Mouse (Mus musculus): ENCODE data around the gene Trim8.

Trim8 gene

DNA sequence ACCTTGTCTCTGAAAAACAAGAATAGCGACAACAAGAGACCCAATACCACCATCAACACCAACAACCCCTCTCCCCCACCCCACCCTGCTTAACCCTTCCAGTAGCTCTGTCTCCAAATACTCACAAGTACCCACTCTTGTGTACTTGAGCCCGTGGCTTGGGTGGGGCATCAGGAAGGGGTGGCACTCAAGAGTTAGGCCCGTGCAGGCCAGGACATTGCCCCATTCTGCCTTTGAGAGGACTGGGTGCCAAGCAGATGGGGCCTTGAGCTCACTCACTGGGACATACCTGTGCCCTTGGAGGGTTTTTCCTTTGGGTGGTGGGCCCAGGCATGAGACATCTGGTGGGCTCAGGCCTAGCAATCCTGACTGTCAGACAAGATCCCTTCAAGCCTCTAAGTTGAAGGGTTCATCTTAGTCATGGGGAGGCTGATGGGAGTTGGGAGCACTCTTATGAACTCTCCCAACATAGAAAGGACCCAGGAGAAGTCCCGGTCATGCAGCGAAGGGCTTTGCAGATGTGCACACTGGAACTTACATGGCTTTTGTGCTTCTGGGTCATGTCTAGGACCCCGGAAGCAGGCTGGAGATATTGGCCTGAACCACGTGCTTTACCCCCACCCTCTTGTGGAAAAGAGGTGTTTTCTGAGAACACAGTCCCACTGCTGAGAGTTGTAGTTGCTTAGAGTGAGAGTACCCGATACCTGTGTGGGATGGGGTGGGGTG is 4.3 kb downstream of the Trim8 start:
- no peak for DNase-seq

- no peak for DNase-seq
Measured at GRCm38 (mm10) chr19:46506372-46506717, 4.8 kb downstream of the Trim8 start.

GRCm38 (mm10) chr19:46507181-46507581 is 5.7 kb downstream of the Trim8 start:
- no peak for DNase-seq

DNA sequence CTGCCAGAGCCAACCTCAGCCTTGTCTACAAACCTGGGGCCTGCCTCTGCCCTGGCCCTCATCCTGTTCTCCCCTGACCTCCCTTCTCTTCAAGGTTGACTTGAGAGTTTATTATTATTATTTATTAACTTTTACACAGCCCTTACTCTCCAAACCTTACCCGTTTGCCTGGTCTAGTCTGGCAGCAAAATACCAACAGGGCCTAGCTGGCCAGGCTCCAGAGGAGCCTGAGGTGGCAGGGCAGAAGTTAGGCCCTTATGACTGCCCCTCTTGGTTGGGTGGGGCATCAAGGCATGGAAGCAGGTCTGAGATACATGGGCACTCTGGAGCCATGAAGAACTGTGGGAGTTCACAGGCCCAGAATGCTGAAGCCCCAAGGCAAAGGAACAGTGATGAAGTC is 6.3 kb downstream of the Trim8 start:
- no peak for DNase-seq

GRCm38 (mm10) chr19:46508738-46509137 is 7.2 kb downstream of the Trim8 start:
- no peak for DNase-seq

DNA sequence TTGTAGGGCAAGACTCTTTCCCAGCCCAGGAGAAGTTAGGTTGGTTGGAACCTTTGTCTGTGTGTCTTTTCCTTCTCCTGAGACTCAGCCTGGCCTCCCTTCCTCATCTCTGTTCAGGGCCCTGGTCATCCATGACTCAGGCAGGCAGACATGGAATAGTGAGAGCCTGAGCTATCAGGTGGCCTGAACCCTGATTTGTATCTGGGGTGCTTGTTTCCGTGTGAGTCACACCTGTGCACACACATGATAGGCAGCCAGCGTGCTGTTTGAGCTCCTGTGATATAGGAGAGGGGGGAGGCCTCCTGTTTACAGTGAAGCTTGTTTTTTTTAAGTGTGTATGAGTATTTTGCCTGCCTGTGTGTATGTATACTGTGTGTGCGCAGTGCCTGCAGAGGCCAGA is 7.7 kb downstream of the Trim8 start:
- no peak for DNase-seq

- DNase-seq, result no peak
Measured at GRCm38 (mm10) chr19:46509736-46510135, 8.2 kb downstream of the Trim8 start.

DNA sequence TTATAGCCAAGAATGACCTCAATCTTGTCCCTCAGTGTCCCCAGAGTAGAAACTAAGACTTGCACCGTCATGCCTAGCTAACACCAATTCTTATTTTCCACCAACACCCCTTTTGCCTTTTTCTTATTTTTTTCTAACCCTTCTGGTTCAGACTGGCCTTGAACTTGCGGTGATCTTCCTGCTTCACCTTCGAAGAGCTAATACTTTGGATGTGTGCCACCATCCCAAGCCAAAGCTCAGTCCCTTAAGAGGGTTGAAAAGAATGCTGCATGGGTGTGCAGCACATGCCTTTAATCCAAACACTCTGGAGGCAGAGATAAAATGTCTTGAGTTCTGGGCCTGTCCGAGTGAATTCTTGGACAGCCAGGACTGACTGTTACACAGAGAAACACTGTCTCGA is 8.9 kb downstream of the Trim8 start:
- DNase-seq, result no peak

GRCm38 (mm10) chr19:46510824-46511223 is 9.3 kb downstream of the Trim8 start:
- no peak for DNase-seq

DNA sequence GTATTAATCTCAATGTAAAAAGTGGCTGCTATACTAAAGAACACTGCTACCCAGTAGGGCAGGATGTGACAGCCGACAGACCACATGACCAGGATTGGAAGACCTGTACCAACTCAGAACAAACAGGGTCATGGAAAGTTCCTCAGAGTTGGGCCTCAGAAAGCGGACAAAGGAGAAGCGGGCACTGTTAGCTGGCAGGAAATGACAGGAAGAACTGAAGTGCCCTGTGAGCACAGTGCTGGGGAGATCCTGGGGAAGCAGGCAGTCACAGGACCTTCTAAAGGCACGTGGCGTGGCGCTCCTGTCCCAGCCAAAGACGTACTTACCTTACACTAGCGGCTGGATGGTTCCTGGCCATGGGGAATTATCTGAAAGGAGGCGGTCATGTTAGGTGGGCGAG is 9.8 kb downstream of the Trim8 start:
- DNase-seq, result no peak

DNA sequence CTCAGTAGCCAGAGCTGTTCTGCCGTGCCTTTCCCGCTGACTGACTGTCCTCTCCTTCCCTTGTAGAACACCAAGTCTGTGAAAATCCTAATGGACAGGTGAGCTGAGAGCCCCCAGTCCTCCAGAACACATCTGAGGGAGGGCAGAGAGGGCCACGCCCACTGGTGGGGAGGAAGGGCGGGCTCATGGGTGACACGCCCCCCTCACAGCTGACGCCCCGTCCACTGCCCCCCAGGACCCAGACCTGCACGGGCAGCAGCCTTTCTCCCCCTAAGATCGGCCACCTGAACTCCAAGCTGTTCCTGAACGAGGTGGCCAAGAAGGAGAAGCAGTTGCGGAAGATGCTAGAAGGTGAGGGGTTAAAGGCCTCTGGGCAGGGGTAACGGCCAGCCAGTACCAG is 12.9 kb downstream of the Trim8 start:
- DNase-seq, result no peak

DNA sequence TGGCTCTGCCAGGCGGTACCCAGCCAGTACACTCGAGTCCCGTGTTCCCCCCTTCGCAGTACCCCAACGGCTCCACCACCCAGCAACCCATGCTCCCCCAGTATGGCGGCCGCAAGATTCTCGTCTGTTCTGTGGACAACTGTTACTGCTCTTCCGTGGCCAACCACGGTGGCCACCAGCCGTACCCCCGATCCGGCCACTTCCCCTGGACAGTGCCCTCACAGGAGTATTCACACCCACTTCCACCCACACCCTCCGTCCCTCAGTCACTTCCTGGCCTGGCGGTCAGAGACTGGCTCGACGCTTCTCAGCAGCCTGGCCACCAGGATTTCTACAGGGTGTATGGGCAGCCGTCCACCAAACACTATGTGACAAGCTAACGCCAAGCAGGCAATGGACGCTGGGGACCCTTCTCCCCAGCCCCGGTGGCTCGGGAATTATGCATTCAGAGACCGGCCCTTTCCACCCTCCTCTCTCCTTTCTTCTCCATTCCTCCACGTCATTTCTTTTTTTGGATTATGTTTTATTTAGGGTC is 13.9 kb downstream of the Trim8 start:
- no peak for DNase-seq

DNA sequence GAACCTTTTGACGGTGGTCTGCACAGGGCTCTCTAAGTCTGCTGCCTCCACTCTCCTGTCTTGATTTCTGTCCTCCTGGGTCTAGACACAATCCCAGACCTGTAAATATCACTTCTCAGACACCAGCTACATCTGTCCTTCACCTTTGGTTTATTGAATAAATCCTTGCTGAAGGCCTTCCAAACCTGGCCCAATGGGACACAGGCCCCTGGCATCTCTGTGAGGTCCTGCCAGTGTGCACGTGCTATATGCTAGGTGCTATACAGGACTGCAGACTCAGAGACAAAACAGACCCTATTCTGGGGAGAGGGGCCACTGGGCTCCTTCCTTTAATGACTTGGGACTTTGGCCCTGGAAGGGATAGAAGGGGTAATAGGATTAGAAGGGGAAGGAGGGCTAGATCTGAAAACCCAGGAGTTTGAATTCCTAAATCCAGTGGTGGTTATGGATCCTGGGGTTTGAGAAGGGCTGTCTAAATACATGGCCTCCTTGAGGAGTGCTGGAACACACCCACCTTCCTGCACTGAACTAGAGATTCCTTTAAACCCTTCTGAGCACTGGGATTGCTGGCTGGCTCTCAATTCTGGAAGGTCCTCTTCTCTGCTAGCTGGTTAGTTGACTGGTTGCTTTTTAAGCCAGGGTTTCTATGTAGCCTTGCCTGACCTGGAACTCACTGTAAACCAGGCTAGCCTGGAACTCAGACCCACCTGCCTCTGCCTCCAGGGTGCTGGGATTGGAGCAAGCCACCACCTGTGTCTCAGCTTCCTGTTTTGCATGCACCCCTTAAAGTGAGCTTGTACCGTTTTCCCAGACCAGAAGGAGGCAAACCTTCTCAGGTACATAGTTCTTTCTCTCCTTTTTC is 15.4 kb downstream of the Trim8 start:
- no peak for DNase-seq

GRCm38 (mm10) chr19:46517529-46518351 is 16.2 kb downstream of the Trim8 start:
- DNase-seq, result no peak

GRCm38 (mm10) chr19:46518352-46518787 is 16.9 kb downstream of the Trim8 start:
- no peak for DNase-seq

- DNase-seq, result no peak
Measured at GRCm38 (mm10) chr19:46518828-46519621, 17.5 kb downstream of the Trim8 start.

DNA sequence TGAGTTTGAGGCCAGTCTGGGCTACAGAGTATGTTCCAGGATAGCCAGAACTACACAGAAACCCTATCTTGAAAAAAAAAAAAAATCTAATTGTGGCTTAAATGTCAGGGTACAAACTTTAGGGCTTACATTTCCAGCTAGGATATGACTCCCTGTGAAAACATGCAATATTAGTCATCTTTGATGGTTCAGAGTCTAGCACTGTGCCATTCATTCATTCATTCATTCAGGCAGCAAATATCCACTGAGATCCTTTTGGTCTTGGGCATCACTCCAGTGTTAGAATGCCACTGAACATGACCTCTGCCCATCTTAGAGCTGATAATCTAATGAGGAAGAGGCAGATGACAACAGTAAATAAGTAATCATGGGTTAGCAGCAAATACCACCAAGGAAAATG is 20.2 kb downstream of the Trim8 start:
- no peak for DNase-seq

DNA sequence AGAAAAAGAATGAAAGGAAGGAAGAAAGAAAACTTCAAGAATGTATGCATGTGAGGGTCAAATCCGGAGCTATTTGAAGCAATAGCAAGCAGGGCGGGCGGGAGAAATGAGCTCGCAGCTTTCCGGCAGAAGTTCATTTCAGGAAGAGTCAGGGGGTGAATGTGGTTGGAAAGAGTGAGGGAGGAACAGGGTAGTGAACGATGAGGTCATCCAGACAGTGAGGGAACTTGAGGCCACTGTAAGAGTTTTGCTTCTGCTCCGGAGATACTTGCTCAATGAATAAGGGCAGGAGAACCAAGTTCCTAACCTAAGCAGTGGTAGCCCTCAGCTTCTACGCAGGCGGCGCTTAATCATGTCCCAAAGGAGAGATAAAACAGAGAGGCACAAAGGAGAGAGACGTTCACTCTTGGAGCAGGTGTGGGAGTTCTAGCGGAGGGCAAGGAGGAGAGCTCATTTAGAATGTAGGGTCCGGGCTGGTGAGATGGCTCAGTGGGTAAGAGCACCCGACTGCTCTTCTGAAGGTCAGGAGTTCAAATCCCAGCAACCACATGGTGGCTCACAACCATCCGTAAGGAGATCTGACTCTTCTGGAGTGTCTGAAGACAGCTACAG is 21.0 kb downstream of the Trim8 start:
- DNase-seq, result no peak

GRCm38 (mm10) chr19:46523131-46523479 is 21.6 kb downstream of the Trim8 start:
- DNase-seq, result no peak

- peak; percentile 66 for DNase-seq
Measured at GRCm38 (mm10) chr19:46523480-46524151, 22.1 kb downstream of the Trim8 start.

GRCm38 (mm10) chr19:46524152-46524544 is 22.6 kb downstream of the Trim8 start:
- no peak for DNase-seq
